8 mouse cellular contexts compared by ENCODE assay signal in genomic region chr3:58636406-58637295, GRCm38 (mm10). TPM values are rescaled to one million over a fixed set of nuclear protein-coding genes. Genes with fewer than 3 reads are reported as not detected.
DNase-seq lines count a peak whose midpoint lies in the region; ATAC-seq lines count a peak whose summit lies in the region.

Gene Erich6 (minus strand): TSS chr3:58637207.

- WGBS in heart, embryonic 13.5 days, result under 1% methylated on average over 34 of the region's 34 CpGs
- WGBS in neural tube, embryonic 14.5 days, result under 1% methylated on average over 33 of the region's 34 CpGs

- peak within 1 kb of the TSS; percentile 82 for H3K4me2 ChIP-seq in heart, embryonic 13.5 days
- peak within 1 kb of the TSS; percentile 76 for H3K4me2 ChIP-seq in neural tube, embryonic 14.5 days (ENCODE audit: low read depth, low read length)

- H3K36me3 ChIP-seq in heart, embryonic 13.5 days, result no peaks in the 10 kb centered on the region
- no peaks in the 10 kb centered on the region for H3K36me3 ChIP-seq in neural tube, embryonic 14.5 days (ENCODE audit: control insufficient read depth, insufficient read depth, low read length)

- DNase-seq in spleen, postnatal 10 days (ENCODE audit: low spot score in 2 of 2), result peak; percentile 4 to 15
- DNase-seq in spleen, postnatal 4 days (ENCODE audit: low spot score in 2 of 2), result no peak
- peak; percentile 41 for DNase-seq in embryo, embryonic 11.5 days (ENCODE audit: low read depth, low spot score)
- peak; percentile 62 for DNase-seq in kidney, postnatal 10 days
- peak; percentile 10 to 20 for DNase-seq in lung, adult 18-20 months
- DNase-seq in c-Kit-positive CD71-positive TER-119-positive erythroid progenitor cells, embryonic 14.5 days (ENCODE audit: low spot score), result no peak

- H3K27ac ChIP-seq in heart, embryonic 13.5 days (replicated peaks), result no peak within 1 kb of the TSS
- H3K27ac ChIP-seq in neural tube, embryonic 14.5 days (ENCODE audit: low read depth, low read length), result no peak within 1 kb of the TSS

- H3K9me3 ChIP-seq in heart, embryonic 13.5 days, result no peaks in the 10 kb centered on the region
- no peaks in the 10 kb centered on the region for H3K9me3 ChIP-seq in neural tube, embryonic 14.5 days (ENCODE audit: control insufficient read depth, low read length)

- H3K27me3 ChIP-seq in heart, embryonic 13.5 days (replicated peaks), result no peaks in the 10 kb centered on the region
- no peaks in the 10 kb centered on the region for H3K27me3 ChIP-seq in neural tube, embryonic 14.5 days (ENCODE audit: control insufficient read depth, insufficient read depth, low read length)

- ATAC-seq in heart, embryonic 13.5 days (ENCODE audit: extremely low read depth, insufficient number of reproducible peaks, low FRiP score, low TSS enrichment), result peak; percentile 14; the same call in 1 of the 2 replicates
- ATAC-seq in neural tube, embryonic 14.5 days (ENCODE audit: low read depth), result peak; percentile 85

- peak within 1 kb of the TSS; percentile 78 for H3K9ac ChIP-seq in heart, embryonic 13.5 days
- peak within 1 kb of the TSS; percentile 58 for H3K9ac ChIP-seq in neural tube, embryonic 14.5 days (replicated peaks; ENCODE audit: low read depth, low read length)

- H3K4me3 ChIP-seq in heart, embryonic 13.5 days, result peak within 1 kb of the TSS; percentile 62
- peak within 1 kb of the TSS; percentile 39 for H3K4me3 ChIP-seq in neural tube, embryonic 14.5 days (ENCODE audit: low read depth, low read length)

- peaks cover 10% of the 10 kb centered on the region for H3K4me1 ChIP-seq in heart, embryonic 13.5 days
- peaks cover 8% of the 10 kb centered on the region; the same call in 1 of the 2 replicates for H3K4me1 ChIP-seq in neural tube, embryonic 14.5 days (ENCODE audit: control insufficient read depth, insufficient read depth, low read length)

RNA-seq across cellular contexts. Expression of gene Erich6, which starts in this region (rescaled TPM):
- 0.11 and 0.15 TPM in 2 replicates for polyA plus RNA-seq in heart, embryonic 13.5 days (2015; fragmentation: Nextera tagmentation; extraction: Ambion mirVana)
- polyA plus RNA-seq in neural tube, embryonic 14.5 days (2014; fragmentation: Nextera tagmentation; extraction: Ambion mirVana), result 0.23 and 0.29 TPM in 2 replicates

Comparison
In these comparisons a context has a peak if more than half of its experiments do, and no peak if none do; other contexts are left out.
1. DNase-seq: peak in spleen, postnatal 10 days (2 of 2), embryo, embryonic 11.5 days (single experiment), kidney, postnatal 10 days (single experiment) and lung, adult 18-20 months (2 of 2); none in spleen, postnatal 4 days (0 of 2) and c-Kit-positive CD71-positive TER-119-positive erythroid progenitor cells, embryonic 14.5 days (single experiment).
2. Peak in ATAC-seq, H3K4me3 ChIP-seq, H3K9ac ChIP-seq and H3K4me2 ChIP-seq in heart, embryonic 13.5 days; RNA of the gene not detected or under 1 TPM.
3. Peak in ATAC-seq, H3K4me3 ChIP-seq, H3K9ac ChIP-seq and H3K4me2 ChIP-seq in neural tube, embryonic 14.5 days; RNA of the gene not detected or under 1 TPM.